Mouse (Mus musculus): ENCODE data around the gene Dlg2.

GRCm38 (mm10) chr7:90427006-90427405, 49.5 kb upstream of the Dlg2 start:
- TF ChIP-seq POLR2A (IDR thresholded peaks at IDR 0.05; ENCODE audit: low read depth, low read length): no peak
- no peak for TF ChIP-seq CTCF (IDR thresholded peaks at IDR 0.05; ENCODE audit: extremely low read depth, insufficient read depth, insufficient read length, insufficient replicate concordance)
